27 mouse cellular contexts compared by ENCODE assay signal in the genomic region with DNA sequence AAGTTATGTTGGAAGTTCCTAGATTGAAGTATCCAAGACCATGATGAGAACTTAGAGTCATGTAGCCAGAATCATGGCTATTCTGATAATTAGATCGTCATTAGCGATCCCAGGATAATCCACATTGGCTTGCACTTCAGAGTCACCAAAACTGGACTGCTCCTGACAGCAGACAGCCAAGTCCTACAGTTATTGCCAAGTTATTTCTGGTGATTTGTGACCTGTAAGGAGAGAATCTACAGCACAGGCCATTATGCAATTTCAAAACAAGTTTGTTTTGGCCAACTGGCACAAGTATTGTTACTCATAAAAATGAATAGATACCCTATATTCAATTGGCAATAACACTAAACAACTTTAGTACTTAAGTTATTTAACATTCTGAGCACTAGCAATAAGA.
A peak's percentile ranks its signal among the peaks of the same experiment; 100 is the strongest.
DNase-seq lines count a peak whose midpoint lies in the region; ATAC-seq and TF ChIP-seq lines count a peak whose summit lies in the region.
"Had no signal": no experiment of that assay in that cellular context is flagged by ENCODE, and none has a peak within 500 bp of the region (broad histone marks: within the 10 kb centered on the region; RNA-seq: fewer than 3 reads in every experiment).

No protein-coding gene starts in this region.

- H3K27ac ChIP-seq in liver, adult 2 months (replicated peaks; ENCODE audit: insufficient read depth, low read depth, low read length) = no peak overlapping the region
- no peak overlapping the region for H3K27ac ChIP-seq in liver, postnatal 0 days (ENCODE audit: low read depth)
- no peak overlapping the region for H3K27ac ChIP-seq in lung, postnatal 0 days (ENCODE audit: low read length)
- H3K27ac ChIP-seq in forebrain, embryonic 12.5 days = no peak overlapping the region
- H3K27ac ChIP-seq: embryonic facial prominence, embryonic 12.5 days; embryonic facial prominence, embryonic 15.5 days; forebrain, embryonic 13.5 days; heart, adult 2 months; heart, embryonic 10.5 days; heart, embryonic 13.5 days; hindbrain, embryonic 14.5 days; hindbrain, postnatal 0 days had no signal

- ATAC-seq in liver, postnatal 0 days = no peak
- peak; percentile 40; the same call in 1 of the 2 replicates for ATAC-seq in lung, postnatal 0 days
- no peak for ATAC-seq in forebrain, embryonic 12.5 days (ENCODE audit: low FRiP score)
- ATAC-seq: activated CD4-positive, CD25-positive, alpha-beta regulatory T cell, adult 4 months; CD4-positive, CD25-positive, alpha-beta regulatory T cell, adult 4 months; forebrain, embryonic 13.5 days; forebrain, embryonic 16.5 days; hindbrain, postnatal 0 days had no signal

- no peaks in the 10 kb centered on the region for H3K9me3 ChIP-seq in liver, postnatal 0 days (ENCODE audit: low read length)
- H3K9me3 ChIP-seq in lung, postnatal 0 days (ENCODE audit: low read length) = no peaks in the 10 kb centered on the region
- no peaks in the 10 kb centered on the region for H3K9me3 ChIP-seq in forebrain, embryonic 12.5 days
- H3K9me3 ChIP-seq: embryonic facial prominence, embryonic 12.5 days; embryonic facial prominence, embryonic 15.5 days; forebrain, embryonic 13.5 days; heart, embryonic 10.5 days; heart, embryonic 13.5 days had no signal

- H3K4me2 ChIP-seq in liver, postnatal 0 days (ENCODE audit: low read depth, low read length) = no peak overlapping the region
- no peak overlapping the region for H3K4me2 ChIP-seq in lung, postnatal 0 days (replicated peaks; ENCODE audit: low read depth, low read length)
- H3K4me2 ChIP-seq in forebrain, embryonic 12.5 days = no peak overlapping the region
- H3K4me2 ChIP-seq: embryonic facial prominence, embryonic 12.5 days; embryonic facial prominence, embryonic 15.5 days; forebrain, embryonic 13.5 days; heart, embryonic 13.5 days; hindbrain, embryonic 14.5 days had no signal

- H3K79me2 ChIP-seq in liver, adult 2 months (ENCODE audit: control insufficient read depth, insufficient read depth, low read length) = no peaks in the 10 kb centered on the region

- no peak for TF ChIP-seq POLR2A in liver, adult 2 months (IDR thresholded peaks at IDR 0.05; ENCODE audit: extremely low read depth, insufficient read depth, low read length)

- WGBS in liver, adult 2 months = 70% methylated on average over 2 of the region's 2 CpGs
- whole genome bisulfite sequencing in liver, postnatal 0 days (ENCODE audit: insufficient replicate concordance) = 75% methylated on average over 2 of the region's 2 CpGs
- WGBS in lung, postnatal 0 days = 79% methylated on average over 2 of the region's 2 CpGs
- WGBS in forebrain, embryonic 12.5 days = 83% methylated on average over 2 of the region's 2 CpGs

- no peaks in the 10 kb centered on the region for H3K27me3 ChIP-seq in liver, adult 2 months (ENCODE audit: control insufficient read depth, insufficient read depth, low read length)
- H3K27me3 ChIP-seq in liver, postnatal 0 days (ENCODE audit: insufficient read depth, low read length) = no peaks in the 10 kb centered on the region
- no peaks in the 10 kb centered on the region for H3K27me3 ChIP-seq in lung, postnatal 0 days (replicated peaks; ENCODE audit: insufficient read depth, low read length)
- H3K27me3 ChIP-seq in forebrain, embryonic 12.5 days = no peaks in the 10 kb centered on the region
- H3K27me3 ChIP-seq: embryonic facial prominence, embryonic 12.5 days; embryonic facial prominence, embryonic 15.5 days; forebrain, embryonic 13.5 days; heart, embryonic 13.5 days had no signal

- no peaks in the 10 kb centered on the region for H3K4me1 ChIP-seq in liver, adult 2 months (ENCODE audit: control insufficient read depth, insufficient read depth, low read length)
- no peaks in the 10 kb centered on the region for H3K4me1 ChIP-seq in liver, postnatal 0 days (ENCODE audit: insufficient read depth)
- no peaks in the 10 kb centered on the region for H3K4me1 ChIP-seq in lung, postnatal 0 days (ENCODE audit: insufficient read depth, low read depth, low read length)
- no peaks in the 10 kb centered on the region for H3K4me1 ChIP-seq in forebrain, embryonic 12.5 days
- H3K4me1 ChIP-seq: embryonic facial prominence, embryonic 12.5 days; embryonic facial prominence, embryonic 15.5 days; forebrain, embryonic 13.5 days; heart, embryonic 10.5 days; heart, embryonic 13.5 days had no signal

- no peak overlapping the region for H3K9ac ChIP-seq in liver, adult 2 months (ENCODE audit: low read depth, low read length)
- no peak overlapping the region for H3K9ac ChIP-seq in liver, postnatal 0 days (replicated peaks)
- no peak overlapping the region for H3K9ac ChIP-seq in lung, postnatal 0 days (replicated peaks; ENCODE audit: low read depth)
- H3K9ac ChIP-seq in forebrain, embryonic 12.5 days = no peak overlapping the region
- H3K9ac ChIP-seq: embryonic facial prominence, embryonic 12.5 days; embryonic facial prominence, embryonic 15.5 days; forebrain, embryonic 13.5 days; heart, embryonic 13.5 days; hindbrain, embryonic 14.5 days had no signal

- no peaks in the 10 kb centered on the region for H3K36me3 ChIP-seq in liver, adult 2 months (ENCODE audit: control insufficient read depth, insufficient read depth, low read length)
- H3K36me3 ChIP-seq in liver, postnatal 0 days (replicated peaks; ENCODE audit: insufficient read depth, low read length) = no peaks in the 10 kb centered on the region
- H3K36me3 ChIP-seq in lung, postnatal 0 days (ENCODE audit: insufficient read depth, low read length) = no peaks in the 10 kb centered on the region
- H3K36me3 ChIP-seq in forebrain, embryonic 12.5 days (replicated peaks) = no peaks in the 10 kb centered on the region
- H3K36me3 ChIP-seq: embryonic facial prominence, embryonic 12.5 days; embryonic facial prominence, embryonic 15.5 days; heart, embryonic 10.5 days; heart, embryonic 13.5 days had no signal

- TF ChIP-seq CTCF in liver, adult 2 months (IDR thresholded peaks at IDR 0.05; ENCODE audit: low read depth, low read length) = no peak
- no peak for TF ChIP-seq CTCF in liver, postnatal 0 days (IDR thresholded peaks at IDR 0.05; ENCODE audit: low read depth)
- no peak for TF ChIP-seq CTCF in lung, postnatal 0 days (IDR thresholded peaks at IDR 0.05)

- H3K4me3 ChIP-seq in liver, adult 2 months (ENCODE audit: insufficient read depth, low read depth, low read length) = no peak overlapping the region
- no peak overlapping the region for H3K4me3 ChIP-seq in liver, postnatal 0 days (ENCODE audit: low read depth, low read length)
- H3K4me3 ChIP-seq in lung, postnatal 0 days (ENCODE audit: low read depth, low read length) = no peak overlapping the region
- H3K4me3 ChIP-seq in forebrain, embryonic 12.5 days (replicated peaks) = no peak overlapping the region
- H3K4me3 ChIP-seq: embryonic facial prominence, embryonic 12.5 days; embryonic facial prominence, embryonic 15.5 days; forebrain, embryonic 13.5 days; heart, adult 2 months; heart, embryonic 10.5 days; heart, embryonic 13.5 days had no signal

- DNase-seq in liver, adult 2 months (ENCODE audit: extremely low read depth, low read depth, low spot score) = peak; percentile 61
- DNase-seq in liver, postnatal 0 days = no peak
- peak; percentile 9 for DNase-seq in lung, postnatal 0 days (ENCODE audit: low spot score)
- DNase-seq in lung, postnatal 4 days = no peak
- DNase-seq in adipocyte (ENCODE audit: low spot score) = peak; percentile 52
- peak; percentile 19 for DNase-seq in lung, postnatal 36 days
- DNase-seq in spleen, postnatal 4 days (ENCODE audit: low spot score in 2 of 2) = no peak
- DNase-seq: adrenal gland, postnatal 14 days; cerebellum, adult 11-12 months; cerebellum, adult 9-10 months; cerebellum, postnatal 25 days; gastrocnemius, postnatal 10 days; gastrocnemius, postnatal 36 days; heart, adult 2 months; heart, postnatal 14 days; heart, postnatal 4 days had no signal

- TF ChIP-seq EP300 in liver, postnatal 0 days (IDR thresholded peaks at IDR 0.05; ENCODE audit: low read depth) = no peak
- no peak for TF ChIP-seq EP300 in lung, postnatal 0 days (IDR thresholded peaks at IDR 0.05)

Comparison
In these comparisons a context has a peak if more than half of its experiments do, and no peak if none do; other contexts are left out.
1. DNase-seq: peak in liver, adult 2 months (single experiment), lung, postnatal 0 days (single experiment), adipocyte (single experiment) and lung, postnatal 36 days (single experiment); none in liver, postnatal 0 days (single experiment), lung, postnatal 4 days (0 of 2) and spleen, postnatal 4 days (0 of 2).